Mouse (Mus musculus) cerebellum, adult 2 months (tissue): ENCODE measurements around the gene Ism1.

ENCODE experiments used
- CTCF ChIP-seq: fragments of 200-500 bp; IDR thresholded peaks from 2 replicates; pipeline ENCODE4 v1.5.1; 2011; ENCODE audit warnings: low read depth, mild to moderate bottlenecking, control low read depth, low read length, moderate library complexity, borderline replicate concordance; ENCODE audit not compliant: insufficient read depth
- POLR2A ChIP-seq: fragments of 200-500 bp; IDR thresholded peaks from 2 replicates; pipeline ENCODE4 v1.6.1; 2011; ENCODE audit warnings: low read length, control low read depth, borderline replicate concordance; ENCODE audit not compliant: insufficient read depth

DNA sequence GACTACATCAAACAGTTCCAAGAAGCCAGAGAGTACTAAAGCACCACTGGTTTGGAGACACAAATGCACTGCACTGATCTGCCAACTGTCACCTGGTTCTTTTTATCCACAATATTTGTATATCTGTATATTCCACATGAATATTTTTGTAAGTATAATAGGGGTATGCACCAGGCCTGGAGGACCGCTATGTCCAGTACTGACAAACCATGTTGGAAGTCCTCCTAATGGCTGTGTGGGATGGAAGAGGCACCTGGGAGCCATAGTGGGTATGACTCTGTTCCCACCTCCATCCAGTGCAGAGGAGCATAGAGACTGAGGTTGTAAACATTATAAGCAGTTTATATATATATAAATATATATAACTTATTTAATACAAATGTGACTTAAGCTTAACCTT is 79.5 kb downstream of the Ism1 start:
- no peak for TF ChIP-seq CTCF
- no peak for TF ChIP-seq POLR2A
